Mouse (Mus musculus) cerebellum, adult 2 months (tissue): Measurements from ENCODE around the gene Efnb3. TPM values are rescaled to one million over a fixed set of nuclear protein-coding genes. Genes with fewer than 3 reads are reported as not detected.

ENCODE experiments used
- DNase-seq, 2 experiments: peaks; one replicate each; pipeline ENCODE4 v3.0.0; 2021
- H3K27ac ChIP-seq: fragments of 200-500 bp; 2 replicates; pipeline ENCODE4 v1.5.1; 2012; ENCODE audit warnings: low read length, control low read depth, inconsistent platforms; ENCODE audit not compliant: insufficient read depth
- H3K27me3 ChIP-seq: fragments of 200-500 bp; 2 replicates; pipeline ENCODE4 v1.6.1; 2012; ENCODE audit warnings: inconsistent platforms, mild to moderate bottlenecking, low read length, moderate library complexity; ENCODE audit not compliant: control insufficient read depth, insufficient read depth
- H3K4me1 ChIP-seq: fragments of 200-500 bp; 2 replicates; pipeline ENCODE4 v1.6.1; 2011; ENCODE audit warnings: low read length; ENCODE audit not compliant: control insufficient read depth, insufficient read depth
- H3K4me3 ChIP-seq: fragments of 200-500 bp; replicated peaks from 2 replicates; pipeline ENCODE3; 2011; ENCODE audit warnings: mild to moderate bottlenecking, low read depth, low read length, control low read depth; ENCODE audit not compliant: insufficient read depth
- CTCF ChIP-seq: fragments of 200-500 bp; IDR thresholded peaks from 2 replicates; pipeline ENCODE4 v1.5.1; 2011; ENCODE audit warnings: low read depth, mild to moderate bottlenecking, control low read depth, low read length, moderate library complexity, borderline replicate concordance; ENCODE audit not compliant: insufficient read depth
- POLR2A ChIP-seq: fragments of 200-500 bp; IDR thresholded peaks from 2 replicates; pipeline ENCODE4 v1.6.1; 2011; ENCODE audit warnings: low read length, control low read depth, borderline replicate concordance; ENCODE audit not compliant: insufficient read depth
- WGBS: fragments of 180-500 bp; shearing (Covaris S2); methylation state at CpG from one replicate; pipeline ENCODE4 v1.1.7; 2018; 5-methylcytosine and 5-hydroxymethylcytosine counted together
- polyA plus RNA-seq: library from polyadenylated mRNA; depleted of rRNA; stranded (reverse); fragments of >200 nt; gene quantifications from 2 replicates; pipeline ENCODE4 v1.2.3, GENCODE M21; 2012

The Efnb3 gene
- polyA plus RNA-seq, 1 experiment: 104 TPM

GRCm38 (mm10) chr11:69565131-69565530 is 5.1 kb upstream of the Efnb3 start:
- H3K27ac ChIP-seq: no peak overlapping the region
- TF ChIP-seq POLR2A (no peak), CTCF (no peak)
- DNase-seq: no peak
- H3K27me3 ChIP-seq: no peaks in the 10 kb centered on the region
- 79% methylated on average over 8 of the region's 8 CpGs for WGBS
- H3K4me1 ChIP-seq: peaks cover 4% of the 10 kb centered on the region; the same call in 1 of the 2 replicates
- no peak overlapping the region for H3K4me3 ChIP-seq

- Histone ChIP-seq H3K27me3 (no peaks in the 10 kb centered on the region), H3K27ac (no peak overlapping the region), H3K4me1 (peaks cover 4% of the 10 kb centered on the region; the same call in 1 of the 2 replicates), H3K4me3 (no peak overlapping the region)
- no peak for TF ChIP-seq CTCF
- no peak for TF ChIP-seq POLR2A
- no peak for DNase-seq
- WGBS: 49% methylated on average over 3 of the region's 3 CpGs
These were observed 4.4 kb upstream of the Efnb3 start for GRCm38 (mm10) chr11:69564391-69564790.

- H3K27me3 ChIP-seq: no peaks in the 10 kb centered on the region
- no peak for DNase-seq
- TF ChIP-seq POLR2A (no peak), CTCF (no peak)
- peaks cover 4% of the 10 kb centered on the region; the same call in 1 of the 2 replicates for H3K4me1 ChIP-seq
- no peak overlapping the region for H3K27ac ChIP-seq
- 83% methylated on average over 13 of the region's 13 CpGs for WGBS
- no peak overlapping the region for H3K4me3 ChIP-seq
These were observed 3.4 kb upstream of the Efnb3 start for GRCm38 (mm10) chr11:69563373-69563772.

- H3K4me1 ChIP-seq: peaks cover 4% of the 10 kb centered on the region
- no peaks in the 10 kb centered on the region; the same call in 1 of the 2 replicates for H3K27me3 ChIP-seq
- TF ChIP-seq CTCF (no peak), POLR2A (no peak)
- no peak overlapping the region for H3K4me3 ChIP-seq
- peak overlapping the region; percentile 63; the same call in 1 of the 2 replicates for H3K27ac ChIP-seq
- 55% methylated on average over 16 of the region's 16 CpGs for WGBS
- DNase-seq: peak in 1 of 2 experiments; percentile 37
These were observed 1.2 kb upstream of the Efnb3 start for GRCm38 (mm10) chr11:69560896-69561854.

- Histone ChIP-seq H3K27ac (no peak overlapping the region), H3K27me3 (no peaks in the 10 kb centered on the region; the same call in 1 of the 2 replicates), H3K4me3 (peak overlapping the region; percentile 28), H3K4me1 (peaks cover 4% of the 10 kb centered on the region)
- DNase-seq: no peak
- WGBS: 31% methylated on average over 5 of the region's 5 CpGs
- TF ChIP-seq POLR2A: no peak
- no peak for TF ChIP-seq CTCF
These were observed 822 bp downstream of the Efnb3 start for GRCm38 (mm10) chr11:69559183-69559582.

- Histone ChIP-seq H3K4me1 (peaks cover 4% of the 10 kb centered on the region), H3K27ac (no peak overlapping the region), H3K27me3 (no peaks in the 10 kb centered on the region; the same call in 1 of the 2 replicates), H3K4me3 (no peak overlapping the region)
- no peak for DNase-seq
- 63% methylated on average over 6 of the region's 6 CpGs for WGBS
- no peak for TF ChIP-seq CTCF
- TF ChIP-seq POLR2A: no peak
These were observed 1.2 kb downstream of the Efnb3 start for GRCm38 (mm10) chr11:69558756-69559155.

GRCm38 (mm10) chr11:69557381-69557958 is 2.5 kb downstream of the Efnb3 start:
- peaks cover 4% of the 10 kb centered on the region for H3K4me1 ChIP-seq
- WGBS: 23% methylated on average over 14 of the region's 14 CpGs
- TF ChIP-seq CTCF (no peak), POLR2A (no peak)
- no peak overlapping the region for H3K4me3 ChIP-seq
- no peak overlapping the region for H3K27ac ChIP-seq
- H3K27me3 ChIP-seq: no peaks in the 10 kb centered on the region; the same call in 1 of the 2 replicates
- DNase-seq: peak in 1 of 2 experiments; percentile 38
